Mouse (Mus musculus) olfactory bulb, adult 2 months (tissue): Measurements from ENCODE around the gene Gpx3. TPM values are rescaled to one million over a fixed set of nuclear protein-coding genes. Genes with fewer than 3 reads are reported as not detected.

Experiments
- H3K27ac ChIP-seq: fragments of 200-500 bp; 2 replicates; pipeline ENCODE4 v1.5.1; 2012; ENCODE audit warnings: low read depth, low read length; ENCODE audit not compliant: insufficient read depth
- H3K4me1 ChIP-seq: fragments of 200-500 bp; 2 replicates; pipeline ENCODE4 v1.6.1; 2012; ENCODE audit warnings: low read length; ENCODE audit not compliant: control insufficient read depth, insufficient read depth
- H3K4me3 ChIP-seq: fragments of 200-500 bp; 2 replicates; pipeline ENCODE4 v1.5.1; 2012; ENCODE audit warnings: mild to moderate bottlenecking, low read depth, low read length, moderate library complexity; ENCODE audit not compliant: insufficient read depth
- CTCF ChIP-seq: fragments of 200-500 bp; IDR thresholded peaks from 2 replicates; pipeline ENCODE4 v1.5.1; 2012; ENCODE audit warnings: low read depth, mild to moderate bottlenecking, low read length, moderate library complexity; ENCODE audit not compliant: insufficient read depth
- POLR2A ChIP-seq: fragments of 200-500 bp; IDR thresholded peaks from 2 replicates; pipeline ENCODE4 v1.6.1; 2012; ENCODE audit warnings: mild to moderate bottlenecking, low read depth, low read length, moderate library complexity; ENCODE audit not compliant: insufficient read depth
- WGBS: fragments of 180-500 bp; shearing (Covaris S2); methylation state at CpG from one replicate; pipeline ENCODE4 v1.1.7; 2018; 5-methylcytosine and 5-hydroxymethylcytosine counted together
- polyA plus RNA-seq: library from polyadenylated mRNA; stranded (reverse); fragments of >200 nt; gene quantifications from 2 replicates; pipeline ENCODE4 v1.2.4, GENCODE M21; 2012; ENCODE audit warnings: low replicate concordance; ENCODE audit not compliant: missing spikeins, insufficient read depth, insufficient read length

The Gpx3 gene
- polyA plus RNA-seq, 1 experiment: not detected

GRCm38 (mm10) chr11:54865330-54866085, 36.7 kb upstream of the Gpx3 start:
- Histone ChIP-seq H3K4me3 (peak overlapping the region; percentile 84), H3K4me1 (no peaks in the 10 kb centered on the region), H3K27ac (no peak overlapping the region)
- WGBS: 70% methylated on average over 6 of the region's 6 CpGs
- no peak for TF ChIP-seq CTCF
- no peak for TF ChIP-seq POLR2A

- Histone ChIP-seq H3K4me3 (peak within 1 kb of the TSS; percentile 84), H3K4me1 (no peaks in the 10 kb centered on the region), H3K27ac (peak within 1 kb of the TSS; percentile 92)
- TF ChIP-seq CTCF (no peak), POLR2A (peak; percentile 94)
- under 1% methylated on average over 107 of the region's 107 CpGs for WGBS
Measured at GRCm38 (mm10) chr11:54866119-54867048, 35.9 kb upstream of the Gpx3 start, which contains the start of gene Hint1. Gene Hint1, plus strand, starts transcription at chr11:54866383.

DNA sequence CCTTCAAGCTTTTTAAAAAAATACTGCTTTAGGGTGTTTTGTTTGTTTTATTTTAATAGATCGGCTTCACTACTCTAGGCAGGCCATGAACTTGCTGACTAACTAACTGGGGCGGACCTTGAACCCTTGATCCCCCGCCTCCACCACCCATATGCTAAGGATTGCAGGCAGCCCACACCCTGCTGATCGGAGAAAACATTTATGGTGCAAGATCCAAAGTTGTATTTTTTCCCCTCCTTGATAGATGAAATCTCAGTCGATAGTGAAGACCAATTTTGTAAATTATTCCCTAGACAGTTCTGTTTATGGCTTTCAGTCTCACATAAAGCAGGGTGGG, 35.2 kb upstream of the Gpx3 start:
- TF ChIP-seq CTCF: no peak
- TF ChIP-seq POLR2A: no peak
- peak overlapping the region; percentile 92; the same call in 1 of the 2 replicates for H3K27ac ChIP-seq
- no peaks in the 10 kb centered on the region for H3K4me1 ChIP-seq
- 4% methylated on average over 5 of the region's 5 CpGs for WGBS
- peak overlapping the region; percentile 84 for H3K4me3 ChIP-seq

- TF ChIP-seq POLR2A (no peak), CTCF (no peak)
- Histone ChIP-seq H3K4me3 (no peak overlapping the region), H3K27ac (no peak overlapping the region), H3K4me1 (no peaks in the 10 kb centered on the region)
- 89% methylated on average over 3 of the region's 3 CpGs for WGBS
Measured at GRCm38 (mm10) chr11:54867903-54868434, 34.3 kb upstream of the Gpx3 start.

DNA sequence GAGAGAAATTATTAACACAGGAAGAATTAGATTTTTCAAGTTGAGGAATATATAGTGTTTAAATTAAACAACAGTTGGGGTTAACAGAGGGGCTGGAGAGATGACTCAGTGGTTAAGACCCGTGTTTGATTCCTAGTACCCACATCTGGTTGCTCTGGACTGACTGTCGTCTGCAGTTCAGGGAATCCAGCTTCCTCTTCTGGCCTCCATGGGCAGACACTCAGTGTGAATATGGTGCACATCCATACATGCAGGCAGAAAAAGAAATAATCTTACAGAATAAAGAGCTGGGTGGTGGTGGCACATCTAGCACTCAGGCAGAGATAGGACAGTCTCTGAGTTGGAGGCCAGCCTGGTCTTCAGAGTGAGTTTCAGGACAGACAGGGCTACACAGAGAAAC, 33.8 kb upstream of the Gpx3 start:
- H3K27ac ChIP-seq: no peak overlapping the region
- no peak overlapping the region for H3K4me3 ChIP-seq
- WGBS: 57% methylated on average over 2 of the region's 2 CpGs
- H3K4me1 ChIP-seq: no peaks in the 10 kb centered on the region
- TF ChIP-seq CTCF (no peak), POLR2A (no peak)

GRCm38 (mm10) chr11:54869318-54869717, 32.9 kb upstream of the Gpx3 start:
- WGBS: 50% methylated on average over 3 of the region's 3 CpGs
- Histone ChIP-seq H3K4me1 (no peaks in the 10 kb centered on the region), H3K4me3 (no peak overlapping the region), H3K27ac (no peak overlapping the region)
- TF ChIP-seq CTCF (no peak), POLR2A (no peak)

- no peak overlapping the region for H3K4me3 ChIP-seq
- 49% methylated on average over 7 of the region's 7 CpGs for WGBS
- H3K27ac ChIP-seq: no peak overlapping the region
- no peak for TF ChIP-seq CTCF
- no peak for TF ChIP-seq POLR2A
- H3K4me1 ChIP-seq: no peaks in the 10 kb centered on the region
Measured at GRCm38 (mm10) chr11:54871831-54872537, 30.3 kb upstream of the Gpx3 start.

DNA sequence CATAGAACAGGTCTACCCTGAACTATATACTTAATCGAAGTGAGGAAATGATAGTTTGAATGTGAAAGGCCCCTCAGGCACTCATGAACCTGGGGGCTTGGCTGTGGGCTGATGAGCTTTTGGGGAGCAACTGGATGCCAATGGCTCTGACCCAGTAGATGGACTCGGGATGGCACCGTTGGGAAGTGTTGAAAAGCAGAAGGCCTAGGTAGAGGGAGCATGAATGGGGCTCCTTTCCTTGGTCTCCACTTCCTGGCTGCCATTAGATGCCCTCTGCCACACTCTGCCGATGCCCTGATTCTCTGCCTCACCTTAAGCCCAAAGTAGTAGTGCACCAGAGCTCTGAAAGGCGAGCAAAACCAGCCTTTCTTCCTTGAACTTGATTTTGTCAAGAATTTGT, 26.2 kb upstream of the Gpx3 start:
- Histone ChIP-seq H3K4me1 (peaks cover 2% of the 10 kb centered on the region; the same call in 1 of the 2 replicates), H3K27ac (no peak overlapping the region), H3K4me3 (no peak overlapping the region)
- WGBS: 97% methylated on average over 5 of the region's 5 CpGs
- TF ChIP-seq CTCF: no peak
- no peak for TF ChIP-seq POLR2A

GRCm38 (mm10) chr11:54878893-54879292, 23.4 kb upstream of the Gpx3 start:
- Histone ChIP-seq H3K4me3 (no peak overlapping the region), H3K4me1 (peaks cover 2% of the 10 kb centered on the region; the same call in 1 of the 2 replicates), H3K27ac (no peak overlapping the region)
- no peak for TF ChIP-seq POLR2A
- no peak for TF ChIP-seq CTCF
- 86% methylated on average over 6 of the region's 6 CpGs for WGBS
